Mouse (Mus musculus) midbrain, postnatal 0 days (tissue): ENCODE results near the gene Olfr1373. TPM values are rescaled to one million over a fixed set of nuclear protein-coding genes. Genes with fewer than 3 reads are reported as not detected.
"Not testable (repeated sequence)": the region's sequence is repeated elsewhere in the genome, so short reads cannot be mapped to it uniquely, and the experiment has no call there.

Source experiments
- ATAC-seq: fragments of 200-750 bp; cut with Nextera tagmentation; 2 replicates; pipeline ENCODE4 v1.8.0; 2017; ENCODE audit warnings: moderate number of reproducible peaks, mild to moderate bottlenecking, moderate TSS enrichment, moderate library complexity; ENCODE audit not compliant: low FRiP score
- DNase-seq: peaks from one replicate; pipeline ENCODE4 v3.0.0-alpha.2; 2015; ENCODE audit warnings: low spot score
- H3K27ac ChIP-seq: fragments of 300-500 bp; sonication (generic); 2 replicates; pipeline ENCODE4 v1.5.1; 2014; ENCODE audit warnings: low read depth, mild to moderate bottlenecking, low read length, mixed read lengths
- H3K27me3 ChIP-seq: fragments of 300-500 bp; sonication (generic); 2 replicates; pipeline ENCODE4 v1.6.1; 2014; ENCODE audit warnings: low read length, control low read depth, mixed read lengths; ENCODE audit not compliant: insufficient read depth
- H3K36me3 ChIP-seq: fragments of 300-500 bp; sonication (generic); 2 replicates; pipeline ENCODE4 v1.6.1; 2014; ENCODE audit warnings: low read length, control low read depth, mixed read lengths; ENCODE audit not compliant: insufficient read depth
- H3K4me1 ChIP-seq: fragments of 300-500 bp; sonication (generic); 2 replicates; pipeline ENCODE4 v1.6.1; 2014; ENCODE audit warnings: mild to moderate bottlenecking, control low read depth, antibody characterized with exemption, low read length, mixed read lengths; ENCODE audit not compliant: insufficient read depth
- H3K4me2 ChIP-seq: fragments of 300-500 bp; sonication (generic); 2 replicates; pipeline ENCODE4 v1.6.1; 2014; ENCODE audit warnings: low read depth, mild to moderate bottlenecking, low read length, mixed read lengths; ENCODE audit not compliant: poor library complexity, severe bottlenecking
- H3K4me3 ChIP-seq: fragments of 300-500 bp; sonication (generic); 2 replicates; pipeline ENCODE4 v1.5.1; 2014; ENCODE audit warnings: low read depth, mild to moderate bottlenecking, low read length, moderate library complexity
- H3K9ac ChIP-seq: fragments of 300-500 bp; sonication (generic); replicated peaks from 2 replicates; pipeline ENCODE4 v1.6.1; 2014; ENCODE audit warnings: mild to moderate bottlenecking, low read length, moderate library complexity, mixed read lengths; ENCODE audit not compliant: poor library complexity, severe bottlenecking
- H3K9me3 ChIP-seq: fragments of 300-500 bp; sonication (generic); 2 replicates; pipeline ENCODE4 v1.6.1; 2016; ENCODE audit warnings: low read length, control low read depth
- CTCF ChIP-seq: IDR thresholded peaks from 2 replicates; pipeline ENCODE4 v1.5.1; 2016; ENCODE audit warnings: antibody characterized with exemption, mild to moderate bottlenecking
- WGBS: fragments of 180-500 bp; shearing (Covaris S2); extraction: QIAGEN DNeasy Blood & Tissue Kit; methylation state at CpG from one replicate; pipeline ENCODE4 v1.1.7; 2014; 5-methylcytosine and 5-hydroxymethylcytosine counted together
- polyA plus RNA-seq: library from polyadenylated mRNA; unstranded; fragments of >200 nt; fragmentation: Nextera tagmentation; extraction: Ambion mirVana; gene quantifications from 2 replicates; pipeline ENCODE4 v1.2.1, GENCODE M21; 2015
- total RNA-seq: library from RNA; depleted of rRNA; stranded (reverse); fragments of >200 nt; gene quantifications from 2 replicates; pipeline ENCODE4 v1.2.3, GENCODE M21; 2014; rRNA removed

Olfr1373 gene
- total RNA-seq (not detected in 2 replicates), polyA plus RNA-seq (not detected in 2 replicates)

DNA sequence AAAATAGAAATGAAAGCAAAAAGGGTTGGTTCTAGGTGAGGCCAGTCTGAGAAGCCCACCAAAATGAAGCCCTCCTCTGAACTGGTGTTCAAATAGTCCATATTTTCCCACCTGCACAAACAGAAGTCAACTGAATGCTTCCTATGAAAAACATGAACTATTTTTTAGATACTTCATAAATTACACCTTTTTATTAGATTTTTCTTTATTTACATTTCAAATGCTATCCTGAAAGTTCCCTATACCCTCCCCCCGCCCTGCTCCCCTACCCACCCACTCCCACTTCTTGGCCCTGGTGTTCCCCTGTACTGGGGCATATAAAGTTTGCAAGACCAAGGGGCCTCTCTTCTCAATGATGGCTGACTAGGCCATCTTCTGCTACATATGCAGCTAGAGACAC is at the start of gene Olfr1373:
Gene Olfr1373, minus strand, starts transcription at position 101 of the 400 bp plus-strand sequence.
- H3K27me3 ChIP-seq, H3K27ac ChIP-seq, H3K9ac ChIP-seq, H3K4me1 ChIP-seq, H3K9me3 ChIP-seq, H3K4me2 ChIP-seq, H3K4me3 ChIP-seq, ATAC-seq, DNase-seq, H3K36me3 ChIP-seq: not testable (repeated sequence)
- WGBS: 86% methylated on average over 1 of the region's 1 CpGs

GRCm38 (mm10) chr11:52180651-52181050 is 35.3 kb upstream of the Olfr1373 start:
- H3K4me1 ChIP-seq, H3K27me3 ChIP-seq, ATAC-seq, H3K9me3 ChIP-seq, H3K9ac ChIP-seq, H3K4me2 ChIP-seq, DNase-seq, H3K36me3 ChIP-seq, H3K4me3 ChIP-seq, H3K27ac ChIP-seq: not testable (repeated sequence)
- WGBS: 92% methylated on average over 4 of the region's 4 CpGs

DNA sequence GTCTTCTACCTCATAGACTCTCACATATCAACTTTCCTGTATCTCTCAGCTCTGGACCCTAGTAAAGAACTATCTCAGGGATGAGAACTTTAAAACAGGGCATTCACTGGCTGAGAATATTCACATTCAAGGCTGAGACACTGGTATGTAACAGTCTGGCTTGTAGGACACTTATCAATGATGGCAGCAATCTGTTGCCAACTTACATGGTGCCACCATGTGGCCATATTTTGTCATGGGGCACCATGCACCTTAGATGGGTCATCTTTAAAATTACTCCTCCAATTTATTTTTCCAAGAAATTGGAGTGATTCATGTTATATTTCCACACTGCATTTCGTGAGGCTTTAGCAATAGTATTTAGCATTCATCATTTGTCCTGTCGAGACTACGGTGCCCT is 34.6 kb upstream of the Olfr1373 start:
- H3K27me3 ChIP-seq, H3K27ac ChIP-seq, H3K4me3 ChIP-seq, DNase-seq, H3K4me1 ChIP-seq, H3K36me3 ChIP-seq, H3K4me2 ChIP-seq, ATAC-seq, H3K9me3 ChIP-seq, H3K9ac ChIP-seq: not testable (repeated sequence)
- peak; percentile 8; the same call in 1 of the 2 replicates for TF ChIP-seq CTCF
- no CpG with 5 or more reads among the region's 3 CpGs for WGBS

DNA sequence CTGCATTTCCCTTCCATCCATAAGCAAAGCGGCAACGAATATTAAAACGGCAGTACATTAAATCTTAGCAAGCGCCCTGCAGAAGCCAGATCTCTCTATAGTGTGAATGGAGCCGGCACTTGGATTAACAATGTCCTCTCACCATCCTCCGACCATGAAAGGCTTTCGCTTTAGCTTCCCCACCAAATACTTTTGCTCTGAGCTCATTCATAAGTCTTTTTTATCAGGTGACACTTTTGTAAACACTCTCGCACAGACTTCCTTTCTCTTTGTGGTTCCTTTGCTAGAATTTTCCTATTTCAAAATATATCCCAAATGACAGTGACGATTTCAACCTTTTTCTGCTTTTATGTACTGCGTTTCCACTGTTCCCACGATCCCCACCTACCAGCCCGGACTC is 23.1 kb upstream of the Olfr1373 start:
- Histone ChIP-seq H3K9me3 (no peaks in the 10 kb centered on the region), H3K9ac (no peak overlapping the region), H3K4me1 (no peaks in the 10 kb centered on the region), H3K27me3 (peaks cover 9% of the 10 kb centered on the region), H3K4me2 (peak overlapping the region; percentile 55), H3K4me3 (peak overlapping the region; percentile 35), H3K36me3 (no peaks in the 10 kb centered on the region), H3K27ac (no peak overlapping the region)
- WGBS: 17% methylated on average over 12 of the region's 12 CpGs
- no peak for ATAC-seq
- no peak for DNase-seq
- TF ChIP-seq CTCF: no peak

DNA sequence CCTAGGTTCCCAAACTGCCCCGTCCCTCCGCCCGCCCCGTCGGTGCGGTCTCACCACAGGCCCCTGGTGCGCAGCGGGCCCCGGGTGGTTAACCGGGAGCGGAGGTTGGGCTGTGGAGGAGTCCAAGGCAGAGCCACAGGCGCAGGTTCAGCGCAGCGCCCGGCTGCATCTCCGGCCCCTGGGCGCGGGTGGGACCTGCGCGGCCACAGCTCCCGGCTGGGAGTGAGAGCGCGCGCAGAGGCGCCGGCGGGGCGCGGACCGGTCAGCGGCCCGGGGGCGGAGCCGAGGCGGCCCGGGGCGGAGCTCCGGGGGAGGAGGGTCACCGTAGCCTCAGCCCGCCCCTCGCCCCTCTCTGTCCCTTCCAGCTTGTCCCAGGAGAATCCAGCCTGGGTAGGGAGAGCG is 22.6 kb upstream of the Olfr1373 start:
- H3K36me3 ChIP-seq, DNase-seq, H3K9ac ChIP-seq, ATAC-seq, H3K27me3 ChIP-seq, H3K9me3 ChIP-seq, H3K4me1 ChIP-seq, H3K27ac ChIP-seq: not testable (repeated sequence)
- 1% methylated on average over 29 of the region's 42 CpGs for WGBS
- Histone ChIP-seq H3K4me3 (peak overlapping the region; percentile 35), H3K4me2 (peak overlapping the region; percentile 55)

GRCm38 (mm10) chr11:52167126-52167525 is 21.8 kb upstream of the Olfr1373 start:
- no peak overlapping the region for H3K27ac ChIP-seq
- no peaks in the 10 kb centered on the region for H3K4me1 ChIP-seq
- DNase-seq: no peak
- no peak overlapping the region for H3K4me2 ChIP-seq
- no peaks in the 10 kb centered on the region for H3K36me3 ChIP-seq
- no peak overlapping the region for H3K4me3 ChIP-seq
- ATAC-seq: no peak
- TF ChIP-seq CTCF: no peak
- WGBS: under 1% methylated on average over 21 of the region's 21 CpGs
- H3K9ac ChIP-seq: no peak overlapping the region
- peaks cover 9% of the 10 kb centered on the region for H3K27me3 ChIP-seq
- H3K9me3 ChIP-seq: no peaks in the 10 kb centered on the region
